Mouse (Mus musculus): ENCODE results near the gene Cables2.
A peak's percentile ranks its signal among the peaks of the same experiment; 100 is the strongest.
"Not testable (repeated sequence)": the region's sequence is repeated elsewhere in the genome, so short reads cannot be mapped to it uniquely, and the experiment has no call there.

Cables2 gene

GRCm38 (mm10) chr2:180288966-180289365 is 15.7 kb upstream of the Cables2 start:
- ATAC-seq (ENCODE audit: insufficient number of reproducible peaks, low FRiP score, low TSS enrichment), result no peak

- ATAC-seq (ENCODE audit: insufficient number of reproducible peaks, low FRiP score, low TSS enrichment), result no peak
These were observed 6.0 kb upstream of the Cables2 start for GRCm38 (mm10) chr2:180279321-180279720.

- ATAC-seq (ENCODE audit: insufficient number of reproducible peaks, low FRiP score, low TSS enrichment), result no peak
These were observed 4.6 kb upstream of the Cables2 start for GRCm38 (mm10) chr2:180277773-180278320.

GRCm38 (mm10) chr2:180276851-180277259 is 3.6 kb upstream of the Cables2 start:
- no peak for ATAC-seq (ENCODE audit: insufficient number of reproducible peaks, low FRiP score, low TSS enrichment)

- ATAC-seq (ENCODE audit: insufficient number of reproducible peaks, low FRiP score, low TSS enrichment), result no peak
These were observed 3.1 kb upstream of the Cables2 start for GRCm38 (mm10) chr2:180276385-180276784.

GRCm38 (mm10) chr2:180275836-180276235 is 2.5 kb upstream of the Cables2 start:
- ATAC-seq (ENCODE audit: insufficient number of reproducible peaks, low FRiP score, low TSS enrichment), result no peak

GRCm38 (mm10) chr2:180274523-180274922 is 1.2 kb upstream of the Cables2 start:
- ATAC-seq (ENCODE audit: insufficient number of reproducible peaks, low FRiP score, low TSS enrichment), result no peak

GRCm38 (mm10) chr2:180272884-180273321 is 393 bp downstream of the Cables2 start:
- ATAC-seq (ENCODE audit: insufficient number of reproducible peaks, low FRiP score, low TSS enrichment), result peak; percentile 11

GRCm38 (mm10) chr2:180271804-180272395 is 1.4 kb downstream of the Cables2 start:
- ATAC-seq (ENCODE audit: insufficient number of reproducible peaks, low FRiP score, low TSS enrichment), result no peak

- no peak for ATAC-seq (ENCODE audit: insufficient number of reproducible peaks, low FRiP score, low TSS enrichment)
These were observed 2.6 kb downstream of the Cables2 start for GRCm38 (mm10) chr2:180270537-180271255.

GRCm38 (mm10) chr2:180269329-180269728 is 4.0 kb downstream of the Cables2 start:
- ATAC-seq (ENCODE audit: insufficient number of reproducible peaks, low FRiP score, low TSS enrichment), result no peak

GRCm38 (mm10) chr2:180267955-180268354 is 5.3 kb downstream of the Cables2 start:
- no peak for ATAC-seq (ENCODE audit: insufficient number of reproducible peaks, low FRiP score, low TSS enrichment)

GRCm38 (mm10) chr2:180262891-180263290 is 10.4 kb downstream of the Cables2 start:
- no peak for ATAC-seq (ENCODE audit: insufficient number of reproducible peaks, low FRiP score, low TSS enrichment)

- ATAC-seq (ENCODE audit: insufficient number of reproducible peaks, low FRiP score, low TSS enrichment), result no peak
These were observed 10.9 kb downstream of the Cables2 start for GRCm38 (mm10) chr2:180262441-180262840.

GRCm38 (mm10) chr2:180261901-180262300 is 11.4 kb downstream of the Cables2 start:
- ATAC-seq (ENCODE audit: insufficient number of reproducible peaks, low FRiP score, low TSS enrichment), result no peak

GRCm38 (mm10) chr2:180260610-180261480 is 12.5 kb downstream of the Cables2 start:
- ATAC-seq (ENCODE audit: insufficient number of reproducible peaks, low FRiP score, low TSS enrichment), result no peak

- ATAC-seq (ENCODE audit: insufficient number of reproducible peaks, low FRiP score, low TSS enrichment), result not testable (repeated sequence)
These were observed 13.3 kb downstream of the Cables2 start for GRCm38 (mm10) chr2:180259826-180260609.

- not testable (repeated sequence) for ATAC-seq (ENCODE audit: insufficient number of reproducible peaks, low FRiP score, low TSS enrichment)
These were observed 14.3 kb downstream of the Cables2 start for GRCm38 (mm10) chr2:180258951-180259484.

- ATAC-seq (ENCODE audit: insufficient number of reproducible peaks, low FRiP score, low TSS enrichment), result no peak
These were observed 15.1 kb downstream of the Cables2 start for GRCm38 (mm10) chr2:180257963-180258865.

Data from cerebellum, adult (tissue).